Mouse (Mus musculus) ES-E14 (cell line): ENCODE results near the gene Gm17364. TPM values are rescaled to one million over a fixed set of nuclear protein-coding genes. Genes with fewer than 3 reads are reported as not detected.

ENCODE experiments used
- DNase-seq: peaks from one replicate; pipeline ENCODE4 v3.0.0-alpha.2; 2013; ENCODE audit warnings: low read depth, low spot score
- H3K27ac ChIP-seq: 2 replicates; pipeline ENCODE4 v1.5.1; 2012; ENCODE audit warnings: low read depth, mild to moderate bottlenecking, low read length, moderate library complexity, mixed read lengths; ENCODE audit not compliant: poor library complexity, insufficient read depth, severe bottlenecking
- H3K36me3 ChIP-seq: 2 replicates; pipeline ENCODE4 v1.6.1; 2012; ENCODE audit warnings: mild to moderate bottlenecking, low read length, moderate library complexity, mixed read lengths; ENCODE audit not compliant: control insufficient read depth, poor library complexity, insufficient read depth, severe bottlenecking
- H3K4me1 ChIP-seq, 2 experiments: fragments of 150-350 bp in 1 of 2; sonication (generic) in 1 of 2; 2 replicates each; pipeline ENCODE4 v1.6.1; 2012; ENCODE audit warnings: low read length in 2 of 2, mild to moderate bottlenecking in 1 of 2, mixed read lengths in 1 of 2; ENCODE audit not compliant: control insufficient read depth in 2 of 2, insufficient read depth in 2 of 2, poor library complexity in 1 of 2
- H3K4me3 ChIP-seq, 2 experiments: fragments of 150-350 bp in 1 of 2; sonication (generic) in 1 of 2; 2 replicates each; pipeline ENCODE4 v1.5.1; 2012; ENCODE audit warnings: low read length in 2 of 2, low read depth in 1 of 2, mild to moderate bottlenecking in 1 of 2, mixed read lengths in 1 of 2; ENCODE audit not compliant: insufficient read depth in 1 of 2, poor library complexity in 1 of 2, severe bottlenecking in 1 of 2
- H3K9ac ChIP-seq: 2 replicates; pipeline ENCODE4 v1.6.1; 2012; ENCODE audit warnings: low read depth, mild to moderate bottlenecking, low read length, mixed read lengths; ENCODE audit not compliant: poor library complexity, insufficient read depth, severe bottlenecking
- H3K9me3 ChIP-seq: fragments of 150-350 bp; sonication (generic); 2 replicates; pipeline ENCODE4 v1.6.1; 2012; ENCODE audit warnings: low read depth, mild to moderate bottlenecking, low read length; ENCODE audit not compliant: control insufficient read depth, insufficient read depth
- CHD2 ChIP-seq: IDR thresholded peaks from 2 replicates; pipeline ENCODE4 v1.6.1; 2014; ENCODE audit warnings: mild to moderate bottlenecking, low read depth, low read length, inconsistent platforms
- HCFC1 ChIP-seq: IDR thresholded peaks from 2 replicates; pipeline ENCODE4 v1.6.1; 2012; ENCODE audit warnings: low read length, inconsistent platforms, borderline replicate concordance; ENCODE audit not compliant: insufficient read depth
- MAFK ChIP-seq: IDR thresholded peaks from 2 replicates; pipeline ENCODE4 v1.6.1; 2014; ENCODE audit warnings: mild to moderate bottlenecking, low read depth, low read length, inconsistent platforms; ENCODE audit not compliant: insufficient read depth
- ZC3H11A ChIP-seq: IDR thresholded peaks from 2 replicates; pipeline ENCODE4 v1.6.1; 2012; ENCODE audit warnings: low read depth, mild to moderate bottlenecking, inconsistent platforms, low read length, borderline replicate concordance
- ZNF384 ChIP-seq: IDR thresholded peaks from 2 replicates; pipeline ENCODE4 v1.6.1; 2012; ENCODE audit warnings: low read depth, low read length, inconsistent platforms
- in situ Hi-C, 2 experiments: fragments of 600-800 bp; cut with MboI; formaldehyde crosslinking; loops; one replicate each; pipeline ENCODE4 v1.15.1; 2025; ENCODE audit warnings: low sequenced_read_pairs in 2 of 2, inconsistent platforms in 1 of 2; ENCODE audit not compliant: unreplicated experiment in 2 of 2
- total RNA-seq: library from RNA; depleted of rRNA; stranded (reverse); fragments of 300-350 nt; gene quantifications from 2 replicates; pipeline ENCODE4 v1.2.3, GENCODE M21; 2012

Gm17364 gene
- total RNA-seq, 1 experiment, result not detected

GRCm38 (mm10) chr13:41241557-41241956 lies 32.2 kb downstream of the Gm17364 start:
- TF ChIP-seq ZNF384, result no peak
- TF ChIP-seq CHD2, result no peak
- TF ChIP-seq ZC3H11A, result no peak
- no peak for TF ChIP-seq HCFC1
- TF ChIP-seq MAFK, result no peak
- H3K27ac ChIP-seq, result no peak overlapping the region
- in situ Hi-C loops, result loop anchor here in 1 of 2 experiments (25.0 kb wide), 2 partner anchors 154 to 404 kb away; partner anchors contain the start of gene Mak
- H3K36me3 ChIP-seq, result no peaks in the 10 kb centered on the region
- H3K4me1 ChIP-seq, result no peaks in the 10 kb centered on the region
- H3K9me3 ChIP-seq, result no peaks in the 10 kb centered on the region
- no peak overlapping the region for H3K4me3 ChIP-seq
- no peak for DNase-seq
- no peak overlapping the region for H3K9ac ChIP-seq

- in situ Hi-C loops, result loop anchor here (5.0 to 25.0 kb wide), 4 partner anchors 151 to 401 kb away; partner anchors contain the start of gene Mak (in 1 of the 2)
- Histone ChIP-seq H3K9me3 (no peaks in the 10 kb centered on the region), H3K4me3 (no peak overlapping the region), H3K27ac (no peak overlapping the region), H3K36me3 (no peaks in the 10 kb centered on the region), H3K4me1 (no peaks in the 10 kb centered on the region), H3K9ac (no peak overlapping the region)
- TF ChIP-seq HCFC1, result no peak
- TF ChIP-seq ZC3H11A, result peak; percentile 96
- TF ChIP-seq ZNF384, result peak; percentile 99
- DNase-seq, result peak; percentile 61
These were observed 35.0 kb downstream of the Gm17364 start for GRCm38 (mm10) chr13:41238805-41239130.

GRCm38 (mm10) chr13:41238035-41238804 lies 35.6 kb downstream of the Gm17364 start:
- Histone ChIP-seq H3K9ac (no peak overlapping the region), H3K9me3 (no peaks in the 10 kb centered on the region), H3K36me3 (no peaks in the 10 kb centered on the region), H3K4me3 (no peak overlapping the region), H3K4me1 (no peaks in the 10 kb centered on the region), H3K27ac (no peak overlapping the region)
- TF ChIP-seq MAFK (no peak), CHD2 (no peak), ZNF384 (no peak), ZC3H11A (no peak), HCFC1 (no peak)
- DNase-seq, result no peak
- in situ Hi-C loops, result loop anchor here (5.0 to 25.0 kb wide), 4 partner anchors 151 to 401 kb away; partner anchors contain the start of gene Mak (in 1 of the 2)

GRCm38 (mm10) chr13:41235845-41236741 lies 37.7 kb downstream of the Gm17364 start:
- Histone ChIP-seq H3K4me1 (peaks cover 0 to 2% of the 10 kb centered on the region in 2 experiments; a peak in 1 of 4 replicates), H3K9ac (no peak overlapping the region), H3K27ac (no peak overlapping the region), H3K36me3 (no peaks in the 10 kb centered on the region), H3K9me3 (no peaks in the 10 kb centered on the region), H3K4me3 (no peak overlapping the region)
- TF ChIP-seq ZC3H11A (no peak), CHD2 (no peak), HCFC1 (no peak), ZNF384 (no peak), MAFK (no peak)
- in situ Hi-C loops, result loop anchor here (5.0 to 25.0 kb wide), 4 partner anchors 149 to 399 kb away; partner anchors contain the start of gene Mak (in 1 of the 2)
- DNase-seq, result no peak
